Mouse (Mus musculus) gastrocnemius, postnatal 14 days (tissue): ENCODE results near the gene Kri1. TPM values are rescaled to one million over a fixed set of nuclear protein-coding genes. Genes with fewer than 3 reads are reported as not detected.
A peak's percentile ranks its signal among the peaks of the same experiment; 100 is the strongest.

Experiments used
- DNase-seq: peaks from one replicate; pipeline ENCODE4 v3.0.0; 2021; ENCODE audit warnings: mixed read lengths
- intact Hi-C: fragments of 180-260 bp; cut with DNase I; formaldehyde crosslinking; loops from one replicate; pipeline ENCODE4 v1.15.1; 2025; ENCODE audit warnings: low total_unique reads
- total RNA-seq, 2 experiments: library from RNA; stranded (reverse); gene quantifications; 2 replicates each; pipeline ENCODE4 v1.2.3; 2021

Gene Kri1
- total RNA-seq, 2 experiments from 2014 or later, result 10.5 to 11.9 TPM

DNA sequence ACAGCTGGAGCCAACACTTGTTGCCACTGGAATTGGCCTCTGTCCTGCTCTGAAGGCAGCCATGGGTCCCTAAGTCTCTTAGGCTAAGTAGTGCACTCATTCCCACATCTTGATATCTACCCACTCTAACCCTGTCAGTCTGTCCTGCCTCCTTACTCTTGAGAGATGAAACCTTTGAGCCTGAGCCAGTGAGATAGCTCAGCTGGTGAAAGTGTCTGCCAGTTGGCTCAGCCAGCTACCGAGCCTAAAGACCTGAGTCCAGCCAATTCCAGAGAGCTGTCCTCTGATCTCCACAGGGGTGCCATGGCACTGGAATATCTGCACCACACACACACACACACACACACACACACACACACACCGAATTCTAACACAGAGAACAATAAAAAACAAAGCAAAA lies 37.3 kb downstream of the Kri1 start:
- DNase-seq, result no peak
- intact Hi-C loops, result no loop called here

- intact Hi-C loops, result no loop called here
- no peak for DNase-seq
These were observed 37.9 kb downstream of the Kri1 start for GRCm38 (mm10) chr9:21249629-21250508.

- intact Hi-C loops, result no loop called here
- DNase-seq, result peak; percentile 59
These were observed 39.4 kb downstream of the Kri1 start, which contains the start of gene S1pr5 for GRCm38 (mm10) chr9:21248326-21248725. TSS of gene S1pr5 (minus strand) at chr9:21248443.

- no peak for DNase-seq
- intact Hi-C loops, result no loop called here
These were observed 41.4 kb downstream of the Kri1 start for GRCm38 (mm10) chr9:21246342-21246741.

DNA sequence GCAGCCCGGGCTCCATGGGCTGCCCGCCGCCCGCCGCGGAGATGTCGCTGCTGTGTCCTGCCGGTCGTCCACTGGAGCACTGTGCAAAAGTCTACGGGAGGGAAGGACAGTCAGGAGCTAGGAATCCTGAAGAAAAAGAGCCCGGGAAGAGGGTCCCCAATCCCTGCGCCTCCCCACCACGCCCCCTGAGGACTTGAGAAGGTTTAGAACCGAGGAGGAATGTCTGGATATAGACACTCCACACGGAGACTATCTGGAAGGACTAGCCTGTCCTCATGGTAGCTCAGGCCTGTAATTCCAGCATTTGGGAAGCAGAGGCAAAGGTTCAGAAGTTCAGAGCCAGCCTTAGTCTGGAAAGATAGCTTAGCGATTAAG lies 42.7 kb downstream of the Kri1 start:
- intact Hi-C loops, result no loop called here

GRCm38 (mm10) chr9:21244428-21245112 lies 43.2 kb downstream of the Kri1 start:
- intact Hi-C loops, result no loop called here
- no peak for DNase-seq

More for the DNA sequence above, 42.7 kb downstream of the Kri1 start:
- no peak for DNase-seq

DNA sequence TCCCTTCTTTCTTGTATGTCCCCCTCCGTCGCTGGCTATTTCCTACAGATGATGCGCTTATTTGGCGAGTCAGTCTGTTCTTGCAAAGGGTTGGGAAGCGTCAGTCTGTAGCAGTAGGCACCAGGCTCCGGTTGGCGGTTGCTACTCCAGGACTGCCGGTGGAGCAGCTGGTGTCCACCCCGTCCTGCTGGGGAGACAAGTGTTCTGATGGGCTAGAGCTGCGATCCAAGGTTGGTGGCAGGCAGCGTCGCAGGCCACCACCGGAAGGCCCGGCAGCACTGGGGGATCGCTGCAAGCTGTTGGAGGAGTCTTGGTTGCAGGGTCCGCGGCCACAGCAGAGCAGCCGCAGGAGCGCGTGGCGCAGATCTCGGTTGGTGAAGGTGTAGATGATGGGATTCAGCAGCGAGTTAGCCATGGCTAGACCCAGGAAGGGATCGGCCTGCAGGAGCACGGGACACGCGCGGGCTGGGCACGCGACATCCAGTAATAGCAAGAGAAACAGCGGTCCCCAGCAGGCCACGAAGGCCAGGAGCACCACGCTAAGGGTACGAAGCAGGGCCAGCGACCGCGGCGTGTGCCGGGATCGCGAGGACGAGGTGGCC lies 43.8 kb downstream of the Kri1 start:
- intact Hi-C loops, result no loop called here
- DNase-seq, result no peak

- DNase-seq, result peak; percentile 74
- intact Hi-C loops, result no loop called here
These were observed 46.4 kb downstream of the Kri1 start for GRCm38 (mm10) chr9:21241343-21241742.

DNA sequence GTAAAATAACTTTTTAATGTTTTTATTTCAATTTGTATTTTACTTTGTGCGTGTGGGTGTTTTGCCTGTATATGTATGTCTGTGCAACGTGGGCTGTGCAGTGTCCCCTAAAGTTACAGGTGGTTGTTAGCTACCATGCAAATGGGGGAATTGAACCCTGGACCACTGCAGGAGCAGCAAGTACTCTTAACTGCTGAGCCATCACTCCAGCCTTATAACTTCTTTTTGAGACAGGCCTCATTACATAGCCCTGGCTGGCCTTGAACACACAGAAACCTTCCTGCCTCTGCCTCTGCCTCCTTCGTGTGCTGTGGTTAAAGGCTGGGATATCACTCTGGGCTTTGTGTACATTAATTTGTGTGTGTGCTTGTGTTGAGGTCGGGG lies 48.3 kb downstream of the Kri1 start:
- DNase-seq, result no peak
- intact Hi-C loops, result no loop called here

DNA sequence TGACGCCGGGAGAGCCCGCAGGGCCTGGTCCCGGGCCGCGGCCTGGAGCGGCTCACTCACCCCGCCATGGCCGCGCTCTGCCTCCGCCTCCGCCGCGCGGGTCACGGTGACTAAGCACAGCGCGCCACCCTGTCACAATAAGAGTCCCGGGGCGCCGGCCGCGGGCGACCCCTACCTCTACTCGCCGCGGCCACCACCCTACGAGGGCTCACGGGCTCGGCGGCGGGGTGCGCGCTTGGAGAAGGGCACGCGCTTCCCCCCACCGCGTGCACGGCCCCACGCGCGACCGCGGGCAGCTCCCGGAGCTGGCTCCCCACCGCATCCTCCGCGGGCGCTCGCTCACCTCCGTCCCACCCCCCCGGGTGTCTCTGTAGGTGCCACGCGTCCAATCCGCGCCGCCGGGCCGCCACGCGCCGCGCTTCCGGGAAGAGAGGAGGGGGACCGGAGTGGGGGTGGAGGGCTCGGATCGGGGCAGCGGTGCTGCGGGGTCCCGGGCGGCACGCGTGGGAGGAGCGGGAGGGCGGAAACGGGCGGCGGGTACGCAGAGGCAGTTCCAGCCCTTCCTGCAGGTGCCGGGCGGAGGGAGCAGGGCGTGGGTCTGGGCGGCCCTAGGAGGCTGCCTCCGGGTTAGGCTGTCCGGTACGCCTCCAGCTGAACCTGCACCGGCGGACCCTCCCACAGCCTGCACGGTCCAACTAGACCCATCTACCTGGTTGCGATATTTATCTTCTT lies 48.9 kb downstream of the Kri1 start, which contains the start of gene Keap1:
Gene Keap1, minus strand, starts transcription at position 629 of the 732 bp plus-strand sequence.
- intact Hi-C loops, result no loop called here
- peak; percentile 84 for DNase-seq

DNA sequence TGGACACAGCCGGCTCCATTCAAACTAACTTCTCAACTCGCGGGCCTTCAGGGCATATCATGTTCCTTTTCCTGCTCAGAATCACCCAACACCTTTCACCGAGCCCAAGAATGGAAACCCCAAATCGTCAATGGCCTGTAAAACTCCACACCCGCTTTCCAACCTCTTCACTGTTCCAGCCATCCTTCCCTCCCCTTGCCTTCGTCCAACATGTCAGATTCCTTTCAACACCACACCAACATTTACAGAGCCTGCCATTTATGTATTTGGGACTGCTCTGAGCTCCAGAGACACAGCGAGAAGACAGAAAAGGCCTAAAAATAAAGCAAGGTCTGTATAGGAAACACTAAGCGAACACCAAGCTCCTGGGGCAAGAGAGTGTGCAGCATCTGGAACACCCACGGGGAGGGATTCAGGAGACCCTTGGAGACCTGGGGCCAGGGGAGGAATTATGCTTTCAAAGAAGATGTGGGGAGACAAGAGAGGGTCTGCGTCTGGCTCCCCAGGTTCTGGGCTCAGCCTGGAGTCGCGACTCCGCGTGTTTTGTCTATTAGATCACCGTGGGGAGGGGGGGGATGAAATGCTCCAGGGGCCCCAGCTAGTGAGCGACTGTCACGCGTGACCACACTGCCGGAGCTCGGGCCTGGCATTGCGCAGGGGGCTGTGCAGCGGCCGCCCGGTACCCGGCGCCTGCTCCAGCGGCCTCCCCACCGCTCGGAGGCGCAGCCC lies 49.6 kb downstream of the Kri1 start:
- DNase-seq, result no peak
- intact Hi-C loops, result no loop called here

DNA sequence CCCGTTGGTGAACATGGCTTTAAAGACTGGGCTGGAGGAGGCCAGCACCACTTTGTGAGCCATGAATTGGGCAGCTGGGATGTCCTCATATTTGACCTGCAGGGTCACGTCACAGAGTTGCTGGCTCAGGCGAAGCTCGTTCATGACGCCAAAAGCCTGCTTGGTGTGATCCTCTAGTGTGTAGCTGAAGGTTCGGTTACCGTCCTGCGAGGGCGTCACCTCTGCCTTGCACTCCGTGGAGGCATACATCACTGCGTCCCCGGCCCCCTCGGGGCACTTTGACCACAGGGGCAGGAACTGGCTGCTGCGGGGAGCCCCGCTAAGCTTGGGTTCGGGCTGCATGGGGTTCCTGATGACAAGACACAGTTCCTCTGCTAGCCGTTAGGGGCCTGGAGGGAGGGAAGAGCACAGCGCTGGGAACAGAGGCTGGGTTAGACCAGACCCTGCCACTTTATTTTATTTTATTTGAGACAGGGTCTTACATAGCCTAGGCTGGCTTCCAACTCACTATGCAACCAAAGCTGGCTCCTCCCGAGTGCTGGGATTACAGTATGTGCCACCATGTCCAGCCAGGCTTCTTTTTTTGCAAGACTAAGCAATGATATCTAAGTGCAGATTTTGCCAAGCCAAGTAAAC lies 50.3 kb downstream of the Kri1 start:
- intact Hi-C loops, result no loop called here
- DNase-seq, result no peak

DNA sequence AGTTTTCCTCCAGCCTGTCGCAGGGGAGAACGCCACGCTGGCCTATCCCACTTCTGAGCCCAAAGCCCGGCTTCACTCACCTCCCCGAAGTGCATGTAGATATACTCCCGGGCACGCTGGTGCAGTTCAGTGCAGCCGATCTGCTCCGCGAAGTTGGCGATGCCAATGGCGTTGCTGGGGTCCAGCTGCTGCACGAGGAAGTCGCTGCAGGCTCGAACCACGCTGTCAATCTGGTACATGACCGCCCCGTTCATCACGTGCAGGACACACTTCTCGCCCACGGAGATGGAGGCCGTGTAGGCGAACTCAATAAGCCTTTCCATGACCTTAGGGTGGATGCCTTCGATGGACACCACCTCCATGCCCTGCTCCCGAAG lies 50.8 kb downstream of the Kri1 start:
- intact Hi-C loops, result no loop called here
- DNase-seq, result no peak

- no peak for DNase-seq
- intact Hi-C loops, result no loop called here
These were observed 52.4 kb downstream of the Kri1 start for GRCm38 (mm10) chr9:21235341-21235740.

DNA sequence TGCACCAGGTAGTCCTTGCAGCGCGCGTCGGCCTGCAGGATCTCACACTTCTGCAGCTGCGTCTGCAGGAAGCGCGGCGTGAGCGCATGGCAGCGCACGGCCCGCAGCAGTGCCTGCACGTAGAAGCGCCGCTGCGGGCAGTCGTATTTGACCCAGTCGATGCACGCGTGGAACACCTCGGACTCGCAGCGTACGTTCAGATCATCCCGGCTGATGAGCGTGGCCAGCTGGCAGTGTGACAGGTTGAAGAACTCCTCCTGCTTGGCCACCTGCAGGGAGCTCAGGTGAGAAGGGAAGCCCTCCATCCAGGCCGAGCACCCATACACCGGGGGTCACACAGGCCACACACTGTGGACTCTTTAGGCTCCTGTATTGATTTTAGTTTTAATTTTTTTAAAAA lies 54.0 kb downstream of the Kri1 start:
- DNase-seq, result no peak
- intact Hi-C loops, result no loop called here

DNA sequence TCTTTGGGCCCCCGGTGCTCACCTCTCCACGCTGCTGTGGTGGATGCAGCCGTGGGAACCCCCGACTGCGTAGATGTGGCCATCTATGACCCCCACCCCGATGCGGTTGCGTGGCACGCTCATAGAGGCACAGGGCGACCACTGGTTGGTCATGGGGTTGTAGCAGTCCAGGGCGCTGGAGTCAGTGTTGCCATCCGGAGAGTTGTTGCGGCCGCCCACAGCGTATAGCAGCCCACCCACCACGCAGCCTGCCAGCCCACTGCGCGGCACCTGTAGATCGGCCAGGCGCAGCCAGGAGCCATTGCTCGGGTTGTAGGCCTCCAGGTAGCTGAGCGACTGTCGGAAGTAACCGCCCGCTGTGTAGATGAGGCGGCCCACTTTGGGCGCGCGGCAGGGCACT lies 54.4 kb downstream of the Kri1 start:
- no peak for DNase-seq
- intact Hi-C loops, result no loop called here

- intact Hi-C loops, result no loop called here
- no peak for DNase-seq
These were observed 54.9 kb downstream of the Kri1 start for GRCm38 (mm10) chr9:21232867-21233266.

DNA sequence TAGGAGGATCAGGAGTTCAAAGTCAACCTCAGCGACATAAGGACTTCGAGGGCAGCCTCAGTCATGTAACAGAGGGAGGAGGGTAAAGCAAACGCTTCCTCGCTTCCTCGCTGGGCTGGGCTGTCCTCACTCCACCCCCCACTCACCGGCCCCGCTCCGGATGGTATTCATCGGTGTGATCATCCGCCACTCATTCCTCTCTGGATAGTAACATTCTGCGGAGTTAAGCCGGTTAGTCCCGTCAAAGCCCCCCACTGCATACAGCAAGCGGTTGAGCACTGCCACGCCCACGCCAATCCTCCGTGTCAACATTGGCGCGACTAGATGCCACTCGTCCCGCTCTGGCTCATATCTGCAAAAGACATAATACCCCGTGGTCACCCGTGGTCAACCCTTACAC lies 56.2 kb downstream of the Kri1 start:
- intact Hi-C loops, result no loop called here
- DNase-seq, result no peak

DNA sequence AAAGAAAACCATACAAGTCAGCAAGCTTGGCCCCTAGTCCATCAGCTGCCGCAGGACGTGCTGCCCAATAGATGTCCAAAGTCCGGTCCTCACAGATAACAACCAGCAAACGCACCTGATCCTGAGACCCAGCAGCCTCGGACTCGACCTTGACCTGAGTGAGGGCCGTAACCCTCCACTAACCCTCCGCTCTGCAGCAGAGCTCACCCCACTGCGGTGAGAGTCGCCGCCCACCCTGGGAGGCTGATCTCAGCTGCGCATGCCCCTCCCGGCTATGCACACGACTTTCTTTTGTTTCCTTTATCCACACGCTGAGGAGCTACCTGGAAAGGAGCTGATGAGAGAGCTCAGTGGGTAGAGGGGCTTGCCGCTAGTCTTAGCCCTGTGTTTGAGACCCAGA lies 60.4 kb downstream of the Kri1 start:
- intact Hi-C loops, result no loop called here
- no peak for DNase-seq
